Mouse (Mus musculus) intestine, postnatal 0 days (tissue): Measurements from ENCODE around the gene Bub1. TPM values are rescaled to one million over a fixed set of nuclear protein-coding genes. Genes with fewer than 3 reads are reported as not detected.
A peak's percentile ranks its signal among the peaks of the same experiment; 100 is the strongest.

Experiments used
- ATAC-seq: fragments of 200-750 bp; cut with Nextera tagmentation; 2 replicates; pipeline ENCODE4 v1.8.0; 2017; ENCODE audit warnings: mild to moderate bottlenecking, moderate TSS enrichment, moderate library complexity
- H3K27ac ChIP-seq: fragments of 300-500 bp; sonication (generic); 2 replicates; pipeline ENCODE4 v1.5.1; 2014; ENCODE audit warnings: mild to moderate bottlenecking, low read depth, low read length, moderate library complexity
- H3K27me3 ChIP-seq: fragments of 300-500 bp; sonication (generic); replicated peaks from 2 replicates; pipeline ENCODE4 v1.6.1; 2014; ENCODE audit warnings: low read length, mixed read lengths; ENCODE audit not compliant: control insufficient read depth, insufficient read depth
- H3K36me3 ChIP-seq: fragments of 300-500 bp; sonication (generic); 2 replicates; pipeline ENCODE4 v1.6.1; 2014; ENCODE audit warnings: mild to moderate bottlenecking, moderate library complexity; ENCODE audit not compliant: control insufficient read depth, insufficient read depth
- H3K4me1 ChIP-seq: fragments of 300-500 bp; sonication (generic); replicated peaks from 2 replicates; pipeline ENCODE4 v1.6.1; 2014; ENCODE audit warnings: antibody characterized with exemption, low read length, mixed read lengths; ENCODE audit not compliant: control insufficient read depth, insufficient read depth
- H3K4me2 ChIP-seq: fragments of 300-500 bp; sonication (generic); replicated peaks from 2 replicates; pipeline ENCODE4 v1.6.1; 2014; ENCODE audit warnings: low read depth, mild to moderate bottlenecking, moderate library complexity
- H3K4me3 ChIP-seq: fragments of 300-500 bp; sonication (generic); 2 replicates; pipeline ENCODE4 v1.5.1; 2014; ENCODE audit warnings: low read depth, low read length
- H3K9ac ChIP-seq: fragments of 300-500 bp; sonication (generic); 2 replicates; pipeline ENCODE4 v1.6.1; 2014; ENCODE audit warnings: mild to moderate bottlenecking, low read depth, low read length
- H3K9me3 ChIP-seq: fragments of 300-500 bp; sonication (generic); 2 replicates; pipeline ENCODE4 v1.6.1; 2016; ENCODE audit warnings: mixed run types; ENCODE audit not compliant: control insufficient read depth
- CTCF ChIP-seq: sonication (generic); IDR thresholded peaks from 2 replicates; pipeline ENCODE4 v1.5.1; 2016; ENCODE audit warnings: low read depth, mild to moderate bottlenecking, control low read depth, antibody characterized with exemption, moderate library complexity
- WGBS: fragments of 180-500 bp; shearing (Covaris S2); extraction: QIAGEN DNeasy Blood & Tissue Kit; methylation state at CpG from one replicate; pipeline ENCODE4 v1.1.7; 2014; 5-methylcytosine and 5-hydroxymethylcytosine counted together
- polyA plus RNA-seq: library from polyadenylated mRNA; unstranded; fragments of >200 nt; fragmentation: Nextera tagmentation; extraction: Ambion mirVana; gene quantifications from 2 replicates; pipeline ENCODE4 v1.2.1, GENCODE M21; 2015

Bub1 gene
- polyA plus RNA-seq, 1 experiment from 2014 or later = 6.3 TPM

GRCm38 (mm10) chr2:127832103-127832832 is 603 bp upstream of the Bub1 start:
- 29% methylated on average over 11 of the region's 11 CpGs for WGBS
- Histone ChIP-seq H3K4me1 (no peaks in the 10 kb centered on the region), H3K9ac (no peak overlapping the region), H3K27ac (no peak overlapping the region), H3K9me3 (no peaks in the 10 kb centered on the region), H3K4me3 (peak overlapping the region; percentile 74), H3K27me3 (no peaks in the 10 kb centered on the region), H3K4me2 (peak overlapping the region; percentile 89), H3K36me3 (no peaks in the 10 kb centered on the region)
- ATAC-seq = peak; percentile 46
- no peak for TF ChIP-seq CTCF

- Histone ChIP-seq H3K4me1 (peaks cover 8% of the 10 kb centered on the region; the same call in 1 of the 2 replicates), H3K36me3 (no peaks in the 10 kb centered on the region), H3K4me2 (peak within 1 kb of the TSS; percentile 72), H3K27ac (peak within 1 kb of the TSS; percentile 51), H3K4me3 (peak within 1 kb of the TSS; percentile 74), H3K9ac (peak within 1 kb of the TSS; percentile 58), H3K9me3 (no peaks in the 10 kb centered on the region), H3K27me3 (no peaks in the 10 kb centered on the region)
- peak; percentile 94 for ATAC-seq
- TF ChIP-seq CTCF = 0 out of 2 replicates have a peak, but pooled peaks have one; percentile 9
- WGBS = 1% methylated on average over 37 of the region's 37 CpGs
These were observed 39.6 kb downstream of the Bub1 start, which contains the start of gene Mtln for GRCm38 (mm10) chr2:127791919-127792603. TSS of gene Mtln (minus strand) at chr2:127792488.

- H3K9ac ChIP-seq = 0 out of 2 replicates have a peak overlapping the region, but pooled peaks have one; percentile 69
These were observed 41.9 kb downstream of the Bub1 start for GRCm38 (mm10) chr2:127789651-127790270.

GRCm38 (mm10) chr2:127789138-127789537 is 42.5 kb downstream of the Bub1 start:
- WGBS = 5% methylated on average over 11 of the region's 11 CpGs
- H3K27me3 ChIP-seq = no peaks in the 10 kb centered on the region
- peaks cover 8% of the 10 kb centered on the region; the same call in 1 of the 2 replicates for H3K4me1 ChIP-seq
- peak; percentile 23; the same call in 1 of the 2 replicates for ATAC-seq
- no peak overlapping the region for H3K27ac ChIP-seq
- peak overlapping the region; percentile 80 for H3K4me2 ChIP-seq
- H3K36me3 ChIP-seq = no peaks in the 10 kb centered on the region
- no peaks in the 10 kb centered on the region for H3K9me3 ChIP-seq
- no peak for TF ChIP-seq CTCF
- peak overlapping the region; percentile 69 for H3K9ac ChIP-seq
- H3K4me3 ChIP-seq = peak overlapping the region; percentile 69

More at GRCm38 (mm10) chr2:127789651-127790270, 41.9 kb downstream of the Bub1 start:
- no peak for TF ChIP-seq CTCF
- H3K4me1 ChIP-seq = peaks cover 8% of the 10 kb centered on the region; the same call in 1 of the 2 replicates
- H3K4me2 ChIP-seq = peak overlapping the region; percentile 80
- H3K27ac ChIP-seq = no peak overlapping the region
- no peaks in the 10 kb centered on the region for H3K36me3 ChIP-seq
- H3K4me3 ChIP-seq = peak overlapping the region; percentile 69
- WGBS = 24% methylated on average over 9 of the region's 9 CpGs
- no peaks in the 10 kb centered on the region for H3K27me3 ChIP-seq
- no peak for ATAC-seq
- H3K9me3 ChIP-seq = no peaks in the 10 kb centered on the region

GRCm38 (mm10) chr2:127788440-127789116 is 43.1 kb downstream of the Bub1 start, which contains the start of gene Nphp1:
TSS of gene Nphp1 (minus strand) at chr2:127788897.
- no peak for TF ChIP-seq CTCF
- Histone ChIP-seq H3K4me3 (peak within 1 kb of the TSS; percentile 69), H3K9me3 (no peaks in the 10 kb centered on the region), H3K36me3 (no peaks in the 10 kb centered on the region), H3K27ac (no peak within 1 kb of the TSS), H3K27me3 (no peaks in the 10 kb centered on the region), H3K9ac (peak within 1 kb of the TSS; percentile 69), H3K4me1 (peaks cover 8% of the 10 kb centered on the region; the same call in 1 of the 2 replicates), H3K4me2 (peak within 1 kb of the TSS; percentile 80)
- ATAC-seq = peak; percentile 87
- WGBS = under 1% methylated on average over 40 of the region's 40 CpGs
